Comparison of ENCODE assay signal across 18 mouse cellular contexts in the genomic region with DNA sequence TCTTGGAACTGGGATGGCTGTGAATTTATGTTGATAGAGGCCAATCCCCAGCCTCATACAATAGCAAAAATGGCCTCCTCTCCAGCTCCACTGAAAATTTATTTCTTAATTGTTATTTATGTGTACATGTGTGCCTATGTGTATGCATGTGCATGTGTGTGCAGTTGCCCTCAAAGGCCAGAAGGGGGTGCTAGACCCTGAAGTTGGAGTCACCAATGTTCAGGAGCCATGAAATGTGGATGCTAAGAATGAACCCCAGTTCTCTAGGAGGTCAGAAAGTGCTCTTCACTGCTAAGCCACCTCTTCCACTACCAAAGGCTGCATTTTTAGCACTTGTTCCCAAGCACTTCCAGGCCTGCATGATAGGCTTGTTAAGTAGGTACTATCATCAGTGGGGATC.
DNase-seq lines count a peak whose midpoint lies in the region; ATAC-seq and TF ChIP-seq lines count a peak whose summit lies in the region.
"Had no signal": no experiment of that assay in that cellular context is flagged by ENCODE, and none has a peak within 500 bp of the region (broad histone marks: within the 10 kb centered on the region; RNA-seq: fewer than 3 reads in every experiment).

No protein-coding gene starts in this region.

- TF ChIP-seq CTCF in heart, adult 2 months (IDR thresholded peaks at IDR 0.05), result peak; percentile 21; the same call in 1 of the 2 replicates
- peak; percentile 50 for TF ChIP-seq CTCF in liver, embryonic 14.5 days (IDR thresholded peaks at IDR 0.05; ENCODE audit: low read depth)
- TF ChIP-seq CTCF in CH12.LX (conservative IDR thresholded peaks at IDR 0.05 in 1 of 2, IDR thresholded peaks at IDR 0.05 in 1 of 2; ENCODE audit: low read depth in 2 of 2, low read length in 2 of 2), result peak; percentile 54 to 56
- TF ChIP-seq CTCF in MEL (IDR thresholded peaks at IDR 0.05 in 2 of 3, conservative IDR thresholded peaks at IDR 0.05 in 1 of 3; ENCODE audit: control insufficient read depth in 1 of 3, insufficient read depth in 1 of 3, low read depth in 2 of 3, low read length in 3 of 3, poor library complexity in 1 of 3, severe bottlenecking in 1 of 3), result peak; percentile 58 to 73 (median 59)

- in situ Hi-C loops in CH12.LX (cut with MboI; ENCODE audit: low pct_ligation_motif_present, low pct_unique_long_range_greater_than_20kb, low sequenced_read_pairs), result no loop called here

- no peak overlapping the region for H3K9ac ChIP-seq in heart, adult 2 months (ENCODE audit: low read depth, low read length)
- H3K9ac ChIP-seq in liver, embryonic 14.5 days (replicated peaks), result no peak overlapping the region
- no peak overlapping the region for H3K9ac ChIP-seq in CH12.LX (ENCODE audit: insufficient read depth, low read depth)
- no peak overlapping the region for H3K9ac ChIP-seq in MEL (ENCODE audit: control insufficient read depth, low read depth, low read length, poor library complexity, severe bottlenecking)
- H3K9ac ChIP-seq: hindbrain, embryonic 15.5 days; midbrain, embryonic 13.5 days had no signal

- H3K36me3 ChIP-seq in heart, adult 2 months (ENCODE audit: control insufficient read depth, insufficient read depth, low read length), result no peaks in the 10 kb centered on the region
- H3K36me3 ChIP-seq in liver, embryonic 14.5 days (replicated peaks; ENCODE audit: control insufficient read depth, insufficient read depth, low read depth), result no peaks in the 10 kb centered on the region
- H3K36me3 ChIP-seq in CH12.LX (replicated peaks in 1 of 2; ENCODE audit: control insufficient read depth in 1 of 2, insufficient read depth in 1 of 2, low read length in 1 of 2), result peaks cover 0 to 38% of the 10 kb centered on the region in 2 experiments
- H3K36me3 ChIP-seq in MEL (ENCODE audit: control insufficient read depth in 1 of 2, insufficient read depth in 2 of 2, low read length in 2 of 2), result no peaks in the 10 kb centered on the region; a peak in 1 of 4 replicates
- H3K36me3 ChIP-seq: hindbrain, embryonic 15.5 days; midbrain, embryonic 13.5 days had no signal

- H3K4me1 ChIP-seq in heart, adult 2 months (ENCODE audit: control insufficient read depth, insufficient read depth, low read length), result peaks cover 1% of the 10 kb centered on the region
- H3K4me1 ChIP-seq in liver, embryonic 14.5 days (replicated peaks; ENCODE audit: control insufficient read depth in 2 of 2, insufficient read depth in 2 of 2, low read length in 1 of 2), result no peaks in the 10 kb centered on the region
- H3K4me1 ChIP-seq in CH12.LX (ENCODE audit: control insufficient read depth in 1 of 2, insufficient read depth in 2 of 2) (peaks cover 2 to 8% of the 10 kb centered on the region in 2 experiments; a peak in 3 of 4 replicates), MEL (ENCODE audit: control insufficient read depth in 1 of 2, insufficient read depth in 2 of 2, low read length in 2 of 2) (peaks cover under 1 to 2% of the 10 kb centered on the region in 2 experiments; a peak in 3 of 4 replicates)
- H3K4me1 ChIP-seq: midbrain, embryonic 13.5 days had no signal

- no peak for TF ChIP-seq EP300 in heart, adult 2 months (IDR thresholded peaks at IDR 0.05; ENCODE audit: insufficient read depth, low read depth, low read length)
- no peak for TF ChIP-seq EP300 in liver, embryonic 14.5 days (IDR thresholded peaks at IDR 0.05; ENCODE audit: low read depth)
- no peak for TF ChIP-seq EP300 in CH12.LX (IDR thresholded peaks at IDR 0.05; ENCODE audit: low read length)
- no peak for TF ChIP-seq EP300 in MEL (IDR thresholded peaks at IDR 0.05; ENCODE audit: low read depth in 1 of 2, low read length in 2 of 2)

- no peak for ATAC-seq in liver, embryonic 14.5 days (ENCODE audit: insufficient read depth)
- ATAC-seq: midbrain, embryonic 13.5 days had no signal

- H3K9me3 ChIP-seq in liver, embryonic 14.5 days (ENCODE audit: control insufficient read depth, low read length), result no peaks in the 10 kb centered on the region
- H3K9me3 ChIP-seq in CH12.LX (replicated peaks; ENCODE audit: low read length) (peaks cover 5% of the 10 kb centered on the region), MEL (replicated peaks; ENCODE audit: insufficient read depth, low read length) (no peaks in the 10 kb centered on the region)
- H3K9me3 ChIP-seq: hindbrain, embryonic 15.5 days; midbrain, embryonic 13.5 days had no signal

- dilution Hi-C loops in CH12.LX (cut with MboI; ENCODE audit: extremely low pct_ligation_motif_present, extremely low pct_unique_long_range_greater_than_20kb, low sequenced_read_pairs), result no loop called here

- TF ChIP-seq RAD21 in CH12.LX (IDR thresholded peaks at IDR 0.05; ENCODE audit: low read depth, low read length) (peak; percentile 27), MEL (IDR thresholded peaks at IDR 0.05; ENCODE audit: low read depth, low read length) (peak; percentile 25)

- no peak overlapping the region for H3K4me2 ChIP-seq in liver, embryonic 14.5 days (ENCODE audit: low read depth)
- H3K4me2 ChIP-seq in CH12.LX (ENCODE audit: insufficient read depth, low read depth, poor library complexity, severe bottlenecking), result no peak overlapping the region
- H3K4me2 ChIP-seq: heart, embryonic 11.5 days; hindbrain, embryonic 15.5 days; midbrain, embryonic 13.5 days had no signal

- H3K27ac ChIP-seq in heart, adult 2 months, result no peak overlapping the region
- no peak overlapping the region for H3K27ac ChIP-seq in liver, embryonic 14.5 days
- no peak overlapping the region for H3K27ac ChIP-seq in CH12.LX (ENCODE audit: insufficient read depth, low read depth)
- H3K27ac ChIP-seq in MEL (ENCODE audit: control insufficient read depth, low read depth, low read length), result no peak overlapping the region
- H3K27ac ChIP-seq: midbrain, embryonic 13.5 days had no signal

- intact Hi-C loops in heart, adult 2 months (cut with DNase I), result no loop called here

- no peak for TF ChIP-seq POLR2A in heart, adult 2 months (IDR thresholded peaks at IDR 0.05; ENCODE audit: insufficient read depth, low read depth, low read length)
- TF ChIP-seq POLR2A in CH12.LX (IDR thresholded peaks at IDR 0.05; ENCODE audit: low read depth, low read length), result no peak
- TF ChIP-seq POLR2A in MEL (IDR thresholded peaks at IDR 0.05; ENCODE audit: control insufficient read depth in 1 of 2, insufficient read depth in 1 of 2, low read depth in 1 of 2, low read length in 2 of 2, poor library complexity in 1 of 2), result no peak

- no peaks in the 10 kb centered on the region for H3K79me2 ChIP-seq in heart, adult 2 months (replicated peaks; ENCODE audit: control insufficient read depth, insufficient read depth, low read length)
- no peaks in the 10 kb centered on the region for H3K79me2 ChIP-seq in CH12.LX (replicated peaks; ENCODE audit: control insufficient read depth, extremely low read depth, insufficient read depth, poor library complexity, severe bottlenecking)
- no peaks in the 10 kb centered on the region for H3K79me2 ChIP-seq in MEL (ENCODE audit: control insufficient read depth, insufficient read depth, low read length, poor library complexity)

- H3K27me3 ChIP-seq in heart, adult 2 months (ENCODE audit: control insufficient read depth, insufficient read depth, low read length), result no peaks in the 10 kb centered on the region
- H3K27me3 ChIP-seq in liver, embryonic 14.5 days (ENCODE audit: control insufficient read depth, insufficient read depth, low read length), result peaks cover 19% of the 10 kb centered on the region
- H3K27me3 ChIP-seq in CH12.LX (replicated peaks), result peaks cover 11% of the 10 kb centered on the region
- no peaks in the 10 kb centered on the region; a peak in 1 of 4 replicates for H3K27me3 ChIP-seq in MEL (ENCODE audit: control insufficient read depth in 1 of 2, insufficient read depth in 2 of 2, low read length in 2 of 2)

- H3K4me3 ChIP-seq in heart, adult 2 months, result no peak overlapping the region
- H3K4me3 ChIP-seq in liver, embryonic 14.5 days (ENCODE audit: insufficient read depth in 1 of 2, low read depth in 2 of 2, low read length in 2 of 2), result no peak overlapping the region
- H3K4me3 ChIP-seq in CH12.LX (replicated peaks in 1 of 3; ENCODE audit: low read depth in 2 of 3, low read length in 2 of 3, poor library complexity in 1 of 3), result no peak overlapping the region
- H3K4me3 ChIP-seq in MEL (ENCODE audit: control insufficient read depth in 1 of 2, insufficient read depth in 1 of 2, low read depth in 2 of 2, low read length in 2 of 2), result no peak overlapping the region
- H3K4me3 ChIP-seq: hindbrain, embryonic 15.5 days; midbrain, embryonic 13.5 days; myocyte had no signal

- DNase-seq in heart, adult 2 months, result no peak
- DNase-seq in heart, postnatal 4 days, result no peak
- DNase-seq in liver, embryonic 14.5 days (ENCODE audit: low read depth in 3 of 3, low spot score in 3 of 3), result no peak
- DNase-seq in liver (no peak), CH12.LX (ENCODE audit: extremely low read depth) (no peak), MEL (ENCODE audit: low read depth, low spot score) (peak; percentile 45)
- no peak for DNase-seq in cerebellum, adult 11-12 months
- no peak for DNase-seq in frontal cortex, postnatal 10 days (ENCODE audit: low spot score in 2 of 2)
- DNase-seq: B cell, adult 2 months; cerebellum, postnatal 25 days; heart, postnatal 14 days; kidney, adult 8-10 months; lung, adult 18-20 months; right cerebral cortex, adult 18-20 months had no signal

TF ChIP-seq in CH12.LX, 34 proteins besides CTCF, POLR2A, EP300 and RAD21:
- TF ChIP-seq SMC3 (IDR thresholded peaks at IDR 0.05; ENCODE audit: low read depth, low read length) (peak; percentile 43), MYC (IDR thresholded peaks at IDR 0.05; ENCODE audit: low read depth, low read length) (no peak)

TF ChIP-seq in MEL, 35 proteins besides CTCF, POLR2A, EP300 and RAD21:
- TF ChIP-seq SMC3 (IDR thresholded peaks at IDR 0.05; ENCODE audit: low read depth, low read length) (peak; percentile 49), MAX (IDR thresholded peaks at IDR 0.05; ENCODE audit: low read length) (no peak), ELF1 (IDR thresholded peaks at IDR 0.05; ENCODE audit: low read depth, low read length) (no peak), E2F4 (IDR thresholded peaks at IDR 0.05; ENCODE audit: borderline replicate concordance, low read depth, low read length) (no peak), GABPA (IDR thresholded peaks at IDR 0.05; ENCODE audit: low read depth, low read length) (no peak), RCOR1 (IDR thresholded peaks at IDR 0.05; ENCODE audit: low read depth, low read length) (no peak), KAT2A (conservative IDR thresholded peaks at IDR 0.05; ENCODE audit: low read depth, low read length) (no peak), USF2 (IDR thresholded peaks at IDR 0.05; ENCODE audit: borderline replicate concordance in 1 of 2, insufficient read depth in 1 of 2, low read depth in 1 of 2, low read length in 2 of 2) (no peak), MAFK (IDR thresholded peaks at IDR 0.05; ENCODE audit: borderline replicate concordance, low read depth, low read length) (no peak)
